Mouse (Mus musculus): Measurements from ENCODE around the gene Twist1.
A peak's percentile ranks its signal among the peaks of the same experiment; 100 is the strongest.

The Twist1 gene

DNA sequence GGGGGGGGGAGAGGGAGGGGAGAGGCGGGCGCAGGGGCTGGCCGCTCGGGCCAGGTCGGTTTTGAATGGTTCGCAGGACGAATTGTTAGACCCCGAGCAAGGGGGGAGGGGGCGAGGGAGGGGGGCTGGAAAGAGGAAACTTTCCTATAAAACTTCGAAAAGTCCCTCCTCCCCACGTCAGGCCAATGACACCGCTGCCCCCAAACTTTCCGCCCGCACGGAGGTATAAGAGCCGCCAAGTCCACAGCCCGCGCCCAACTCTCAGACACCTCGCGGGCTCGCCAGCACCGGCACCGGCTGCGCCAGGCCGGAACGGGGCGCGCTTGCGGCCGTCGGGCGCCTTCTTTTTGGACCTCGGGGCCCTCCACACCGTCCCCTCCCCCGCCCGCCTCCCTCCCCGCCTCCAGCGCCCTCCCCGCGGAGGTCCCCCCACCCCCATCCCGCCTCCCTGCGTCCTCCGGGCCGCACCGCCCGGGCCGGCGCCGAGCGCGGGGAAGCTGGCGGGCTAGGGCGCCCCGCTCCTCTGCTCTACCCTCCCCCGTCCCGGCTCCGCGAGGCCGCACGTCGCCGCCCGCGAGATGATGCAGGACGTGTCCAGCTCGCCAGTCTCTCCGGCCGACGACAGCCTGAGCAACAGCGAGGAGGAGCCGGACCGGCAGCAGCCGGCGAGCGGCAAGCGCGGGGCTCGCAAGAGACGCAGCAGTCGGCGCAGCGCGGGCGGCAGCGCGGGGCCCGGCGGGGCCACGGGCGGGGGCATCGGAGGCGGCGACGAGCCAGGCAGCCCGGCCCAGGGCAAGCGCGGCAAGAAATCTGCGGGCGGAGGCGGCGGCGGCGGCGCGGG lies at the start of gene Twist1:
Gene Twist1, plus strand, starts transcription at position 272 of the 841 bp plus-strand sequence.
- DNase-seq, result peak; percentile 40 to 44

DNA sequence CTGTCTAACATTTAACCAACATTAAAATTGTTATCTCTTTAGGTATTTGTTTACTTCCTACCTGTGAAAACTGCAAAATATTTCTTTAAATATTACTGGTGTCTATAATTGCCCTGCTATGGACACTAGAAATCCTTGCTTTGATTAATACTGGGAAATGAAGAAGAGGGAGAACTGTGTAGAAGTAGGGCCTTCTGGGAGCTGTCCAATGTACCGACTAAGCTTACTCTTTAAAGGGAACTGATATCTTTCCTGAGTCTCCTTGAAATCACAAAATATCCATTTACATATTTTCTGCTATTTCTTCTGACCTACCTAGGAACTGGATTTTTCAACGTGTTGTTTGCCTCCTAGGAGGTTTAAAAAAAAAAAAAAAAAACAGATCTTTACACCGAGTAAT lies 30.7 kb upstream of the Twist1 start:
- peak in 1 of 2 experiments; percentile 6 for DNase-seq

DNA sequence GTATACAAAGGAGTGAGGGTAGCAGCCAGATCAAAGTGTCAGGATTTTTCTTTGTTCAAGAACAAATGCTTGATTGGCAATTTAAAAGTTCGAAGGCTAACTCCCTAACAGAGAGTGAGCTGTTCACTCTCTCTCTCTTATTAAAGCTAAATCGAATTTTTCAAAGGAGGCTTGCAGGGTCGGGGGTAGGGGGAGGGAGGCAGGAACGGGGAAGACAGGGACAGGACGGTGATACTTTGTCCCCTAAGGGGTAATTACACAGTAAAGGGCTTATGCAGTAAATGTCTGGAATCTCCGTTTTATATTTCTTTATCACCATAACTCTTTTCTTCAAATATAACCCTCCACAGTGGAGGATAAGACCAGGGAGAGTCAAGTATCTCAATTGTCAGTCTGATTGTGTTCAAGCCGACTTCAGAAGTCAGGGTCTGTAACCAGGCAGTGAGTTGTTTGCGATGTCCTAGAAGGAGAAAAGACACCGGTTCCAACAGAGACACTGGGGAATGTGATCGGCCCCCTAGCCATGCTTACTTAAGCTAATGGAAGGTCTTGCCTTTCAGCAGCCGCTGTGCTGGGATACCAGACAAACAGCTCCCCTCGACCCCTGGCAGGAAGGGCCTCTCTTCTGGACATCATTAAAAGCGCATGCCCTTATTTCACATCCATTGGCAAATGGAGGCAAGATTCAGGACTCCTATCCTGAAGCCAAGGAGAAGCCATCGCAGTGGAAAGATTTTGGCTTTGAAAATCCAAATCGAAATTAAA lies 30.0 kb upstream of the Twist1 start:
- DNase-seq, result peak; percentile 9 to 20

DNA sequence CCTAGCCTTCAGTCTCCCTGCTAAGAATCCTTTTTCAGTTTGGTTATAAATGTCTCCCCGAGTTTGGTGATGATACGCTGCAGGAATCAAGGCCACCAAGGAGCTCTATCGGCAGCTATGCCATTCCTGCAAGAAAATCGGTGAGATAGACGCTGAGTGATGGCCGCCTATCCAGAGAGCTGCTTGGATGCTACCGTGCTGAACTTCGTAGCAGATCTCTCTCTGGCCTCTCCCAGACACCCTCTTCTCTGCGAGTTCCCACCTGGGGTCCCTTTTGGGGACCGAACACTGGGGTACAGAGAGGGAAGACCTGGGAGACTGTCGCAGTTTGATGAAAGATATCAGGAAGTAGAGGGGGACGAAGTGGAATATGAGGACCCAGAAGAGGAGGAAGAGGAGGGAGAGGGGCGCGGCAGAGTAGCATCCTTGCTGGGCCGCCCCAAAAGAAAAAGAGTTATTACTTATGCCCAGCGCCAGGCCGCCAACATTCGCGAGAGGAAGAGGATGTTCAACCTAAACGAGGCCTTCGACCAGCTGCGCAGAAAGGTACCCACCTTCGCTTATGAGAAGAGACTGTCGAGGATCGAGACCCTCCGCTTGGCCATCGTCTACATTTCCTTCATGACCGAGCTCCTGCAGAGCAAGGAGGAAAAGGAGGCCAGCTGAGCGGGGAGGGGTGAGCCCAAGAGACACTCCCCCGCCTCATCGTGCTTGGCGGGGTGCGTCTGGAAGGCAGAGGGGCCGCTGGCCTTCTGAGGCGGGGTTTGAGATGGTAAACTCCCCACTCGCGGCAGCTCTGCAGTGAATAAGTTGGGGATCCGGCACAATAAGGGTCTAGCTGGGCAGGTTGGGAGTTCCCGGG lies 28.9 kb upstream of the Twist1 start, which contains the start of gene Ferd3l:
Gene Ferd3l, plus strand, starts transcription at position 95 of the 862 bp plus-strand sequence.
- peak in 1 of 2 experiments; percentile 6 for DNase-seq

DNA sequence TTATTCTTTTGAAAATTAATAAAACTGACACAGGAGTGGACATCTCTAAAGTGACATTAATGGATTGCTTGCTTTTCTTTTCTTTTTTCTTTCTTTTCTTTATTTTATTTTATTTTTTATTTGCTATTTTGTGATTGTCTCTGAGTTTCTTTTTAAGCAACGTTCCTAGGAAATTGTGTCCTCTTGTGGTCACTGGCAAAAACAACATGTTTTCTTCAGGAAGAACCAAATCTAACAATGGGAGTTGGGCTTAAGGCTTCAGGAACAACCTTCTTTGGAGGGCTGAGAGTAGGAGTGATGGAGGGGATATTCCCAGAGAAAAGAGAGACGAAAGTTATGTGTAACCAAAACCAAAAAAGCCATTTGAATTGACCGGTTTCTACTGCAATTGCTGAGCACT lies 4.6 kb upstream of the Twist1 start:
- no peak for DNase-seq

DNA sequence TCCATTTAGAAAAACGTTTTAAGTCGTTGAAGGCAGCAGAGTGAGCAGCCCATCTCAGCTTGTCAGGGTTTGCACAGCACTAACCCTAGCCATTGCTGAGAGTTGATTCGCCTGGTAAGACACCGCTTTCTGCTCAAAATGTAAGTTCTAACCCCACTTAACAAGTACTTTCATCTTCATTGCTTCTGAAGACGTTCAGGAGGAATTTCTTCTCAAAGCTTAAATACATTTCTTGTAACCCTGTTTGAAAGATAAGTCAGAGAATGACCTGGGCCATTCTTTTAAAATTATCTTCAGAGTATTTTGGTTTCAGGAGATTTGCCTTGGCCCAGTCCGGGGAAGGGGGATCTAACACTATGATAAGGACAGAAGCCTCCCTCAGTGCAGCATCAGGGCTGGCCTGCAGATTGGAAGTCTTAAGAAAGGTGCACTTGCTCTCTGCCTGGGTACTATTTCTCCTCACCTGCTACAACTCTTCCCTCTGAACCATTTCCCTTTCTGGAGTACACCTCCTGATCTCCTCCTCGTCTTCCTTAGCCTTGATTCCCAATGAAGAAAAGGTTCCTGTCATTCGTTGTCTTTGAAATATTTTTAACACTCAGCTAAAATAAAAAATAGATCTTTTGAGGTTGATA lies 2.4 kb upstream of the Twist1 start:
- DNase-seq, result peak in 1 of 2 experiments; percentile 34

DNA sequence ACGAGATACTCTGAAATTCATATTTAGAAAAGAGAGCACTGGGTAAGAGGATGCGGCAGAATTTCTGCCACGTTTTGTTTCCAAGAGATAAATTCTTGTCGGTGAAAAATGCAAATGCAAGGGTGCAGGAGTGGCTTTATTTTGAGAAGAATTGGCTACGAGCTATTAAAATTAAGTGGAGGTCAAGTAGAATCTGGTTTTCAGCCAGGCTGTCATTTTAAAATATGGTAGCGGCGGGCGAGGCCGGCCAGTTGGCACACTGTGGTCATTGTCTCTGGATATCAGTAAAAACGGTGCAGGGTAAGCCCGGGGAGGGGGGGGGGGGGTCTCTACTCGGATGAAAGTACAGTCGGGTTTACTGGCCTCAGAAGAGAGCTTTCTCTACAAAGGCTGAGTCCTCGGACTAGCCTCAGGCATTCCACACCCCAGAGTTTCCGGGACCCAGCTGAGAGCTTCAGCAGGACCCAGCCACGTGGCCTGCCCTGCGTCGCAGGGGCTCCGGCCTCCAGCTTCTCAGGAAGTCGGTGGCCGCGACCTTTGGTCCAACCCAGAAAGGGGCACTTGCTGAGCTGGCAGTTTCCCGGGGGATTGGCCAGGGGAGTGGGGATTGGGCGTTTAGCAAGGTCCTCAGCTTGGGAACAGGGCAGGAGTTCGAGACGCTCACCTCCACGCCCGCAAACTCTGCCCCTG lies 1.7 kb upstream of the Twist1 start:
- DNase-seq, result peak; percentile 27 to 31

DNA sequence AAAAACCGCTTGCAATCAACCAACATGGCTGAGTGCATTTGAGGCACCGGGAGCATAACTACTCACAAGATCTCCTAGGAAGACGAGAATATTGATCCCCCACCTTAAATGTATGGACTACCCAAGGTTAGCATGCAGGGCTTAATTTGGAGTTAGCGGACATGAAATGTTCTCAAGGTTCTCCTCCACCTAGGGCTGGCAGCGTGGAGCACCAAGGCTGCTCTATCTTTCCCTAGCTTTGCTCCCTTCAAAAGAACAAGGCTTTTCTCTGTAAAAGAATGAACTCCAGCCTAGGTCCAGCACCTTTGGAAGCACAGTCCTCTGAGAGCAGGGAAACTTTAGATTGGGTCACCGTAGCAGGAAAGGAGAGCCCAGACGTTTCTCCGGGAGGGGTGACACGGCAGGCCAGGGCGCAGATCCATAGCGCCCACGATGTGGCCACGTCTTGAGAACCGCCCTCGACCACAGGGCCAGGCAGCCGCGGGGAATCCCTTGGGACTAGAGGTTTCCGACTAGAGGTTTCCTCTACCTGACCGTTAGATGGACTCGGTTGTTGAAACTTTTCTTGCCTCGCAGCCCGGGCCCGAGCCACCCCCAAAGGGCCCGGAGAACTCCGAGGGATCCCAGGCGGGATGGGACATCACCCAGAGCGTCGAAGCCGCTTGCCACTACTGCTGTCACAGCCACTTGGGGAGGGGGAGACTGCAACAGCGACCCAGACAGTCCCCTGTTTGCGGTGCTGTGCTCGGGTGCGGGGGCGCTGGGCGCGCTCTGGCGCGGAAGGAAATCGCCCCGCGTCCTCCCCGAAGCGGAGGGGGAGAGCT lies 683 bp upstream of the Twist1 start:
- DNase-seq, result peak; percentile 15 to 30

DNA sequence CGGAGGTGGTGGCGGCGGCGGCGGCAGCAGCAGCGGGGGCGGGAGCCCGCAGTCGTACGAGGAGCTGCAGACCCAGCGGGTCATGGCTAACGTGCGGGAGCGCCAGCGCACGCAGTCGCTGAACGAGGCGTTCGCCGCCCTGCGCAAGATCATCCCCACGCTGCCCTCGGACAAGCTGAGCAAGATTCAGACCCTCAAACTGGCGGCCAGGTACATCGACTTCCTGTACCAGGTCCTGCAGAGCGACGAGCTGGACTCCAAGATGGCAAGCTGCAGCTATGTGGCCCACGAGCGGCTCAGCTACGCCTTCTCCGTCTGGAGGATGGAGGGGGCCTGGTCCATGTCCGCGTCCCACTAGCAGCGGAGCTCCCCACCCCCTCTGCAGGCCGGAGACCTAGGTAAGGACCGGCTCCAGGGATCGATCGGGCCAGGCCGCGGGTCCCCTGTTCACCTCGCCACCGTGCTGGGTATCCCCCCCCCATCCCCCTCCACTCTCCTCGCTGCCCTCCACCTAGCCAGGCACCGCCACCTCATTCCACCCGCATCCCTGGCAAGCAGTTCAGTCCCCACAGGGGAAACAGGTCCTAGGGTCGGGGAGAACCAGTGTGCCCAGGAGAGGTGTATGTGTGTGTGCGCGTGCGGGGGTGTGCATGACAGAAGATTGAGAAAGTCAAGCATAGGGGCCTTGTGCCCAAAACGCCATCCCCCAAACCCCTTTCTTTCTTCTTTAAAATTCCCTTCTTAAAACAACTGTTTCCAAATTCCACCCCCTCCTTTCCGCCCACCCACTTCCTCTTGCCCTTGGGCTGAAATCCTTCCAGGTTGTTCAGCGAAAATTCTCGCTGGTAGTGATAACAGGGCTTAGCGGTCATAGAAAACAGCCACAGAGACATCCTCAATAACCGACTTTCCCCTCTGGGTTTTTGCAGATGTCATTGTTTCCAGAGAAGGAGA lies 1.0 kb downstream of the Twist1 start:
- DNase-seq, result peak; percentile 40 to 53

DNA sequence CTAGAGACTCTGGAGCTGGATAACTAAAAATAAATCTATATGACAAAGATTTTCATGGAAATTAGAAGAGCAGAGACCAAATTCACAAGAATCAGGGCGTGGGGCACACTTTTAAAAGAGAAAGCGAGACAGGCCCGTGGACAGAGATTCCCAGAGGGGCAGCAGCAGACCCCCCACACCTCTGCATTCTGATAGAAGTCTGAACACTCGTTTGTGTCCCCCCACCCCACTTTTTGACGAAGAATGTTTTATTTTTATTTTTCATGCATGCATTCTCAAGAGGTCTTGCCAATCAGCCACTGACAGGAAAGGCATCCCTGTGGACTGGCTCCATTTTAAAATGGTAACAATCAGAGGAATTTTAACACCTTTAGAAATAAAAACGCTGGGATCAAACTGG lies 1.7 kb downstream of the Twist1 start:
- peak in 1 of 2 experiments; percentile 25 for DNase-seq

DNA sequence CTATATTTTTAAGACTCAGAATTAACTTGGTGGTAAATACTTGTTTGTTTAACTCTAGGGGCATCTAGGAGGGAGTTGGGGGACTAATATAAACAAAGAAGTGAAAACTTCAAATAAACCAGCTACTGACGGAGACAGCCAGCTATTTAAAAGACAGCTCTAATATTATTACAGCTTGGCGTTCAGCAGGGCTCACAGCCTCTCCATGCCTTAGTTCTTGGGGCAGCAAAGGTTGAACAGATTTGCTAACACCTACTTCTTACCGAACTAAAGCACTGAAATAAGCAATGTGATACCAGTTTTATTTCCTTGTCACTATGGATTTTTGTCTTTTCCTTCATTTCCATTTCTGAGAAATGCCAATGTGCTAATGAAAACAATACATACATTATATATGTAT lies 2.4 kb downstream of the Twist1 start:
- DNase-seq, result peak in 1 of 2 experiments; percentile 28

DNA sequence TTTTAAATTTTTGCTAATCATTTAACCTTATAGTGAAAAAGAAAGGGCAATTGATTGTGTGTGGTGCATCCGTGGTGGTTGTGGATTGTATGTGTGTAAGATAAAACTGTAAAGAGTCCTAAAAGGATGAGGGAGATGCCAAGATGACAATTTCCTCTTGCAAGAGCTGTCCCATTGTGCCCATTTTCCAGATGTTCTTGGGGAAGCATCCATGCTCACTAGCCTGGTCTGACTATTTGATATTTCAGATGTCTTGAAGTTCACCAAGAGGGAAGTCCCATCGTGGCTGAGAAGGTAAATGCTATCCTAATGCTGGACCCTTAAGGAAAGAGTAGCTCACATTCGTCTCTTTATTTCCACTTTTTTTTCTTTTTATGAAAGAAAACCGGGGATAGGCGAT lies 3.5 kb downstream of the Twist1 start:
- no peak for DNase-seq

DNA sequence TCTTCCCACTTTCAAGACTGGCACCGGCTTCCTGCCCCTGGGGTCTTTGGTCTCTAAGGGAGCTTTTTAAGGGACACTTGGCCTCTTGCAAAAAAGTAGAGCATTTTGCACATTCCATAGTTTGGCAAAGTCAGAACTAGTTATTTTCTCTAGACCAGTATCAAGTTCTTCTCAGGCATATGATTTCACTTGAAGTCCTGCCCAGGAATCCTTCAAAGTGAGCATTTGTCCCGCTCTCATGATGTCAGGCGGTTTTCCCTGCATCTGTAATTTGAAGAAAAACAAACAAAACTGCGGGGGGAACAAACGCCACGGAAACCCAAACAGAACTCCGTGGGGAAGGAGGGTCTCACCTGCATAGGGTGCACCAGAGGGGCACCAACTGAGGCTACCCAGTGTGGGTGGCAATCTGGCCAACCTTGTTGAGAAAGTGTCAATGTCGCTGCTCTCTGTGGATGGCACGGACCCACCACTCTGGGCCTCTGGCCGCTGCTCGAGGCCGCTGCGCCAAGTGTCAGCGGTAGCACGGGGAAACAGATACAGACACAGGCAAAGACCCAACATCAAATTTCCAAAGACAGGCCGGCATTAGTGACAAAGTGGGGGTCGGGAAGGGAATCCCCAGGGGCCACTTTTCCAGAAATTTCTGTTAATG lies 4.8 kb downstream of the Twist1 start:
- DNase-seq, result peak; percentile 55 to 59

DNA sequence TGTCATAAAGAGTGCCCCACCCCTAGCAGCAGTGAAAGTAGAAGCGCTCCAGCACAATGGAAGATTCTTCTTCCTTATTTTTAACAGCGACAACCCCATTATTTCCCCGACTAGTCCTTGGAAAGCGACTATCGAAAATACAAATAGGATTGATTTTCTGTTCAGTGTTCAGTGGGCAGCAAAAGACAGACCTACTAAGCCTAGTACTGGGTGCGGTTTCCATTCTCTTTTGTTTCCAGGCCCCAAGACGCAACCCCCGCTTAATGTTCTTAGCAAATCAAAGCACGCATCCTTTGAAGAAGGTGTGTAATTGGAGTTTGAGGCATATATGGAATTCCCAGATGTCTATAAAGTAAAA lies 5.3 kb downstream of the Twist1 start:
- no peak for DNase-seq

DNA sequence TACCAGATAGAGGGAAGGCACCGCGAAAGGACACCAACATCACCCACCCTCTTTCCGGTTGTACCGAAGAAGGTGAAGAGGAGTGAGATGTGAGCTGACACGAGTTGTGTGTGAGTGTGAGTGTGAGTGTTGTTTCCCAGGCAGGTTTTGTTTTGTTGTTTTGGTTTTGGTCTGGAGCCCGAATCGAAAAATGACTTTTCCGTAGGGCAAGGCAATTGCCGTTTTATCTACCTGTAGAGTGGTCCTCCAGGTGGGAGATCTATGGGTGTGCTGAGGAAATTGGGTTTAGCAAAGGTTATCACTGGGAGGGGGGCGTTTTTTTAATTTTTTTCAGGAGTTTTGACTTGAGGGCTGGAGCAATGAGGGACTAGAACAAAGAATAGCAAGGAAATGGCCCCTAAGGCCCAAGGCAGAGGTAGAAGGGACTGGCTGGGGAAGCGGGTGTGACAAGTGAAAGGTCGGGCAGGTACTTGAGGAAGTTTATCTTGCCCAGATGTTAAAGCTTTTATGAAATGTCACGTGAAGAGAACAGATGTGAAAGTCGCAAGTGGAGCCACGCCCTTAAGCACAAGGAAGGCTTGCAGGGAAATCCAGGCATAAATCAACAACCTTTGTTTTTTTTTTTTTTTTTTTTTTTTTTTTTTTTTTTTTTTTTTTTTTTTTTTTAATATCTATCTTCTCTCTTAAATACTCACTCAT lies 6.3 kb downstream of the Twist1 start:
- DNase-seq, result peak; percentile 11 to 24

DNA sequence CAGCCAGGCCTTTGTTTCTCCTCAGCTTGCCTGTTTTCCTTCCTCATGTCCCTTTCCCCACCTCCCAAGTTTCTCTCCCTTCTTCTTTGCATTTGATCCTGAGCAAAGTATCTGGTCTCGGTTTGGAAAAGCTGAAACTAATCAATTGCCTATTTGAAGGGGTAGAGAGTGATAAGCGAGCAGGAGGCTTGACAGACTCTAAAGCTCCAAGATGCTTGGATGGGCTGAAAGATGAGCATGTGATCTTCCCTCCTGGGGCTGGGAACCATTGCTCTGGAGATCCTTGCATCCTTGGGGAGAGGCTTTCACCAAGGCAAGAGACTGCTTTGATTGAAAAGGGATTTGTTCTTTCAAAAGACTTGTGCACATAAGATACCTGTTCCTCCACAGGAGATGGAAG lies 7.0 kb downstream of the Twist1 start:
- no peak for DNase-seq

DNA sequence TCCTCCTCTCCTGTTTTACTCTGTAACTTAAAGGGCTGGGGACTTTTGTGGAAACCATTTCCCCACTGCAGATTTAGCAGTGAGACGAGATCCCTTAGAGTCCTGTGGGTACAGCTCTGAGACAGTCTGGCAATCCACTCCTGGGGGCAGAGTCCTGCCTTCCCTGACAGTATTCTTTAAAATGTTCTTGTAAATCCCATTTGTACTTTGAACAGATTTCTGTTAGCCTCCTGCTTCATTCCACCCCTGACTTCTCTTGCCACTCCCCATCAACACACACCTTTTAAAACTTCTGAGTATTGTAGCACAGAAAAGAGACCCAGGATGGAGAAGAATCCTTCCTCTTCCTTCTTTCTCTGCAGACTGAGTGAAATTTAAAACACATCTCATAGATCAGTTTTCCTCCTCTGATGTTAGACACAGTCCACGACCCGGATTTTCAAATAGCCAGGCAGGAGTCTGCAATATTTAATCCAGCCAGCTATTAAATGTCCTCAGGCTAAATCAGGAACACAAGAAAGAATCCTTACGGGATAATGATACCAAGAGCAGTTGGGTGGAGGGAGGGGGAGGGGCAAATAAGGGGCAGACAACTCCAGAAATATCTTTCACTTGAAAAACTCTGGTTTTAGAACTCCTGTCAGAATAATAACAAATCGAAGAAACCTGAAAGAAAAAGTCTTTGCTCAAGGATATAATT lies 8.3 kb downstream of the Twist1 start:
- peak in 1 of 2 experiments; percentile 25 for DNase-seq
